Mouse (Mus musculus): ENCODE data around the gene Gpr156. TPM values are rescaled to one million over a fixed set of nuclear protein-coding genes. Genes with fewer than 3 reads are reported as not detected.
"Not testable (repeated sequence)": the region's sequence is repeated elsewhere in the genome, so short reads cannot be mapped to it uniquely, and the experiment has no call there.

Gpr156 gene
- polyA plus RNA-seq, 1 experiment from 2014 or later = not detected

DNA sequence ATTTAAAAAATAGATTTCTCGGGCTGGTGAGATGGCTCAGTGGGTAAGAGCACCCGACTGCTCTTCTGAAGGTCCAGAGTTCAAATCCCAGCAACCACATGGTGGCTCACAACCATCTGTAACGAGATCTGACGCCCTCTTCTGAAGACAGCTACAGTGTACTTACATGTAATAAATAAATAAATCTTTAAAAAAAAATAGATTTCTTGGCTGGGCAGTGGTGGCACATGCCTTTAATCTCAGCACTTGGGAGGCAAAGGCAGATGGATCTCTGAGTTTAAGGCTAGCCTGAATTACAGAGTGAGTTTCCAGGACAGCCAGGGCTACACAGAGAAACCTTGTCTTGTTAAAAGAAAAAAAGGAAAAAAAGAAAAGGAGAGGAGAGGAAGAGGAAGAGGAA is 46.4 kb downstream of the Gpr156 start:
- not testable (repeated sequence) for H3K27ac ChIP-seq; H3K36me3 ChIP-seq (ENCODE audit: inconsistent target); H3K4me3 ChIP-seq (ENCODE audit: inconsistent target); H3K79me2 ChIP-seq (ENCODE audit: inconsistent target)
- WGBS (ENCODE audit: missing documents) = no CpG with 5 or more reads among the region's 4 CpGs

DNA sequence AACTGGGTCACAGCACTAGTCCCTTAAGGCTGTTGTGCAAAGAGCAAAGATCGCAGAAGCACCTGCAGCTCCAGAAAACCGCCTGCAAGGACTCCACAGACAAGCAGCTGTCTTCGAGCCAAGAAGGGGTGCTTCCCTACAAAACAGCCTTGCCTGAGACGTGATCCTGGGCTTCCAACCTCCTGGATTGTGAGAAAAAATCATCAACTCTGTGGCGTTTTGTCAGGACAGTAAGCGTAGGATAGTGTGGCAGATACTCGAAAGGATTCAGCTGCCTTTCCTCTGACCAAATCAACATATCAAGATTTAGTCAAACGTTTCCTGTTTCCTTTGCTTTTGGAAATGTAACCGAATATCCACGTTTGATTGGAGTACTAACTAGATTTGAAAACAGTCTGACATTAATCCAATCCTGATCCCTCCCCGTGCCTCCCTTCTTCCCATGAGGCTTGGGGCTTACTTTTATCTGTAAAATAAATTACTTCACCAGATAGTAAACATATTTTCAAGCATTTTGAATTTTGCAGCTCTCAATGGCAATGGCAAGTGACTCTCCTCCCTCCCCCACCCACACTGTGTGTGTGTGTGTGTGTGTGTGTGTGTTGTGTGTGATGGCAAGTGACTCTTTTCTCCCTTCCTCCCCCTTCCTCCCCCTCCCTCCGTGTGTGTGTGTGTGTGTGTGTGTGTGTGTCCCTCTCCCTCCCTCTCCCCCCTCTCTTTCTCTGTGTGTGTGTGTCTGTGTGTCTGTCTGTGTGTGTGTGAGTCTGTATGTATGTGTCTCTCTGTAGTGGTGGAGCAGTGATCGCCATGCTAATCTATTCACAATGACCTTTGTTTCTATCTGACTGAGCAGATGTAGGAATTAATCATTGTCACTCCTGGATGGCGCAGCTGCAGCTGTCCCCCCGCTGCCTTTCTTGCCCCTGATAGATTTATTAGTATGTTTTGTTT is 47.3 kb downstream of the Gpr156 start:
- H3K4me3 ChIP-seq (ENCODE audit: inconsistent target) = no peak overlapping the region
- WGBS (ENCODE audit: missing documents) = 16% methylated on average over 14 of the region's 15 CpGs
- no peaks in the 10 kb centered on the region for H3K36me3 ChIP-seq (ENCODE audit: inconsistent target)
- H3K27ac ChIP-seq = no peak overlapping the region
- no peaks in the 10 kb centered on the region for H3K79me2 ChIP-seq (ENCODE audit: inconsistent target)

DNA sequence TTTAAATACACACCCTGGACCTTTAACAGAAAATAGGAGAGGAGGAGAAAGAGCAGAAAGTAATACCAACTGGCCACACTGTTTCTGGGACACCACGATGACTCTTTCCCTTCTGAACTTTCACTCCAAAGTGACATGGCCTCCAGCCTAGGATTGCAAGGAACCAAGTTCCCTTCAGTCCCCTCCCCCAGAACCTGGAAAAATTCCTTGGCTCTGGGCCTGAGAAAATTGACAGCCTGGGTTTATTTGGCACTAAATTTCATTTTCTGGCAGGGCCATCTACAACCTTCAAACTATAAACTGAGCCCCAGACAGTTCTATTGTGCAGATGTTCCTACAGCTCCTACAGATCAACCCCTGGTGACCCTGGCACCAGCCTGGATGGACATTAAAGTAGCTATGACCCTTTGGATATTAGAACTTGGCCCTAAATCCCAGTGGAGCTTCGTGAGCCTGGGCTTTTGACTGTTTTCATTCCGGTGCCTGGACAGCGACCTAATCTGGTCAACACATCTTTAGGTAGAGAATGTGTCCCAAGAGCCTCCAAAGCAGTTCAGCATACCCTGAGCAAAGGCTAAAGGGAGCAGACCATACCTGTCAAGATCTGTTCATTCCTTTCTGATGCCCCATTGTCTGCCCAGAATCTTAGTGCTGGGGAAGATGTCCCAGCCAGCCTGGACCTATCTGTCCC is 48.2 kb downstream of the Gpr156 start:
- no peaks in the 10 kb centered on the region for H3K36me3 ChIP-seq (ENCODE audit: inconsistent target)
- no peak overlapping the region for H3K4me3 ChIP-seq (ENCODE audit: inconsistent target)
- no peaks in the 10 kb centered on the region for H3K79me2 ChIP-seq (ENCODE audit: inconsistent target)
- H3K27ac ChIP-seq = no peak overlapping the region
- 79% methylated on average over 4 of the region's 4 CpGs for WGBS (ENCODE audit: missing documents)

DNA sequence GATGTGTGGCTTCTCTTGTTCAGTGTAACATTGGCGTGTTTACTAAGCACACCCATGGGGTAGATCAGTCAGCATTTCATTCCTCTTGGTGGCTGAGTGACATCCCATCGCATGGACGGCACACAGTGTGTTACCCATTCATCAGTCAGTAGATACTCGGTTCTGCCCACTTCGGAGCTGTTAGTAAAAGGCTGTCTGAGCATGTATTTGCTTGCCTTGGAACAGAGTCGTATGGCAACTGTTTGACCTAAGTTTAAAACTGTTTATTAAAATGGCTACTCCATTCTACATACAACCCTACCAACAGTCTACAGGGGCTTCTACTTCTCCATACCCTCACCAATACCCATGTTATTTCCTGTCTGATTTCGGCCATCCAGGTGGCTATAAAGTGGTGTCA is 50.6 kb downstream of the Gpr156 start:
- Histone ChIP-seq H3K79me2 (ENCODE audit: inconsistent target) (no peaks in the 10 kb centered on the region), H3K36me3 (ENCODE audit: inconsistent target) (no peaks in the 10 kb centered on the region), H3K27ac (no peak overlapping the region), H3K4me3 (ENCODE audit: inconsistent target) (no peak overlapping the region)
- WGBS (ENCODE audit: missing documents) = 95% methylated on average over 7 of the region's 7 CpGs

DNA sequence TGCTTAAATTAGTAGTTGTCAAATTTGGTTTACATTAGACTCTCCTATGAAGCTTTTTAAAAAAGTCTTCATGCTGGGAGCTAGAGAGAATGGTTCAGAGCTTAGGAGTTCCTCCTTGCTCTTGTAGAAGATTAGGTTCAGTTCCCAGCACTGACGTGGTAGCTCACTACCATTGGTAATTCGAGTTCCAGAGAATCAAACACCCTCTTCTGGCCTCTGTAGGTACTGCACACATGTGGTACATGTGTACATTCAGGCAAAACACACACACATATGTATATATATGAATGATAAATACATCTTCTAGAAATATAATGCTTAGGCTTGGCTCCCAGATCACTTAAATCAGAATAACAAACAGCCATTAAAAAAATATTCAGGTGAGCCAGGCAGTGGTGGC is 51.1 kb downstream of the Gpr156 start:
- H3K79me2 ChIP-seq (ENCODE audit: inconsistent target) = no peaks in the 10 kb centered on the region
- H3K4me3 ChIP-seq (ENCODE audit: inconsistent target) = no peak overlapping the region
- H3K27ac ChIP-seq = no peak overlapping the region
- WGBS (ENCODE audit: missing documents) = 70% methylated on average over 2 of the region's 2 CpGs
- H3K36me3 ChIP-seq (ENCODE audit: inconsistent target) = no peaks in the 10 kb centered on the region

DNA sequence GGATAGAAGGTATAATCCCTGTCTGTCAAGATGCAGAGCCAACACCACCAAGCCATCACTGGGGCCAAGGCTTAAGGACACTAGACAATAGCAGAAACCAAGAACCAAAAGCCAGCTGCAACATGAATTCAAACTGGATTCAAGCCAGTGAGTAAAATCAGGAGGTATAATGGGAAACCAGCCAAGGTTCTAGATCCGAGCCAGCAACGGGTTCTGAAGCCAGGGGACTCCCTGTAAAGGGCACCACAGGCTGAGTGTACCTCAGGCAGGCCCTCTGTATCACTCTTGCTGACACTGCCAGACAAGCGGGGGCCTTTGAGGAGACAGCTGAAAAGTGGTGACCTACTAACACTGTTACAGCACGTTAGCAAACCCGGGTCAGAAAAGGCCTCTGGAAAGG is 55.2 kb downstream of the Gpr156 start:
- H3K4me3 ChIP-seq (ENCODE audit: inconsistent target) = no peak overlapping the region
- H3K79me2 ChIP-seq (ENCODE audit: inconsistent target) = no peaks in the 10 kb centered on the region
- H3K27ac ChIP-seq = no peak overlapping the region
- 95% methylated on average over 5 of the region's 5 CpGs for WGBS (ENCODE audit: missing documents)
- H3K36me3 ChIP-seq (ENCODE audit: inconsistent target) = no peaks in the 10 kb centered on the region

DNA sequence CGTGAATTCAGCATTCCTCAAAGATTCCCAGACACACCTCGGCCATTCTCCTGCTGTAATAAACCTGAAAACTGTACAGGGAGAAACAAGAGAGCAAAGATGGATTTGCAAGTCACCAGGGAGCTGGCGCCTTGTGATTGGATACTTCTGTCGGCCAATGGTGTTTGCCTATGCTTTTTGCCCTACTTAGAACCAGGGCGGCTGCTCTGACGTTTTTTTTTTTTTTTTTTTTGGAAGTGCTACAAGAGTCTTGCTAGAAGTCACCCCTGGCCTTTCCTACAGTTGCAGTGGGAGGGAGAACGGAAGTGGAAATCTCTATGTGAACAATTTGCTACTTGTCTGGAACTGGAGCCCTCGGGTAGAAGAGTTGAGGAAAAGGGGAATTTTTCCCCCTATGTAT is 56.1 kb downstream of the Gpr156 start:
- no peak overlapping the region for H3K4me3 ChIP-seq (ENCODE audit: inconsistent target)
- 72% methylated on average over 8 of the region's 8 CpGs for whole genome bisulfite sequencing (ENCODE audit: missing documents)
- no peaks in the 10 kb centered on the region for H3K36me3 ChIP-seq (ENCODE audit: inconsistent target)
- H3K79me2 ChIP-seq (ENCODE audit: inconsistent target) = no peaks in the 10 kb centered on the region
- no peak overlapping the region for H3K27ac ChIP-seq

DNA sequence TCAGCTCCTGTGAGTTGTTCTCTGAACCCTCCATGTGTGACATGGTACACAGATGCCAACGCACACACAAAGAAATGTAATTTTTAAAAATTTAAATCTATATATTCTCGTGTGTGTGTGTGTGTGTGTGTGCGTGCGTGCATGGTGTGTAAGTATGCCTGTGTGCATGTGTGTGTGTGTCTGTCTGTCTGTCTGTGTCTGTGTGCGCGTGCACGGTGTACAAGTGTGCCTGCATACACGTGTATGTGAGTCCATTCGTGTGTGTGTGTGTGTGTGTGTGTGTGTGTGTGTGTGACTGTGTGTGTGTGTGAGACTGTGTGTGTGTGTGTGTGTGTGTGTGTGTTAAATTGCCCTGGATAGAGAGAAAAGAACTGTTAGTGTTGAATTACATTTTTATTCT is 56.9 kb downstream of the Gpr156 start:
- H3K27ac ChIP-seq; H3K36me3 ChIP-seq (ENCODE audit: inconsistent target); H3K79me2 ChIP-seq (ENCODE audit: inconsistent target); H3K4me3 ChIP-seq (ENCODE audit: inconsistent target): not testable (repeated sequence)
- WGBS (ENCODE audit: missing documents) = 86% methylated on average over 9 of the region's 9 CpGs

DNA sequence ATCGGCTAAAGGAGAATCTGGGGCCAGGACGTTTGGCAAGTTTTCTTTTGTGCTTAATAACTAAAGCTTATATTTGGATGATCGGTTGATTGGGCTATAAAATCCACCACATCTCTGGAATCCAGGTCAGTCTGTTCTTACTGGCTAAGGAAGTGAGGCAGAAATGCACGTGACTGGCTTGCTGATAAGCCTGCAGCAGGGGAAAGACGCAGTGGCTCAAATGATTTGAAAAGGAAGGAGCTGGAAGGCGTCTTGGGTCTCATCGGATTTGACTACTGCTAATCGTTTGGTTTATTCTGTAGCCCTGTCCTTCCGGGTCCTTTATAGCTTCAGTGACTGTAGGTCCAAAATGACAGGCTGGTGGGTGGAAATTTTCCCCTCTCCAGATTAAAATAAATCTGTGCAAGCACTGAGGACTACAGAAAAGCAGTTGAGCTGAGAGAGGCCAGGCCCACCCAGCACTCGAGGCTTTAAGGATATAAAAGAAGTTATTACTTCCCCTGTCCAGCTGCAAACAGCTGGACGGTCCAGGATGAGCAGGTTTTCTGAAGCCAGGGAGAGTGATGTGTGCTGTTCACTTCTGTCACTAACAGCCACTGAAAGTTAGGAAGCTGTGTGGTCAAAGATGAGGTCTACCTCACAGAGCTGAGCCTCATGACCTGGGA is 57.7 kb downstream of the Gpr156 start:
- Histone ChIP-seq H3K36me3 (ENCODE audit: inconsistent target) (no peaks in the 10 kb centered on the region), H3K79me2 (ENCODE audit: inconsistent target) (no peaks in the 10 kb centered on the region), H3K4me3 (ENCODE audit: inconsistent target) (no peak overlapping the region), H3K27ac (no peak overlapping the region)
- WGBS (ENCODE audit: missing documents) = 65% methylated on average over 11 of the region's 11 CpGs

DNA sequence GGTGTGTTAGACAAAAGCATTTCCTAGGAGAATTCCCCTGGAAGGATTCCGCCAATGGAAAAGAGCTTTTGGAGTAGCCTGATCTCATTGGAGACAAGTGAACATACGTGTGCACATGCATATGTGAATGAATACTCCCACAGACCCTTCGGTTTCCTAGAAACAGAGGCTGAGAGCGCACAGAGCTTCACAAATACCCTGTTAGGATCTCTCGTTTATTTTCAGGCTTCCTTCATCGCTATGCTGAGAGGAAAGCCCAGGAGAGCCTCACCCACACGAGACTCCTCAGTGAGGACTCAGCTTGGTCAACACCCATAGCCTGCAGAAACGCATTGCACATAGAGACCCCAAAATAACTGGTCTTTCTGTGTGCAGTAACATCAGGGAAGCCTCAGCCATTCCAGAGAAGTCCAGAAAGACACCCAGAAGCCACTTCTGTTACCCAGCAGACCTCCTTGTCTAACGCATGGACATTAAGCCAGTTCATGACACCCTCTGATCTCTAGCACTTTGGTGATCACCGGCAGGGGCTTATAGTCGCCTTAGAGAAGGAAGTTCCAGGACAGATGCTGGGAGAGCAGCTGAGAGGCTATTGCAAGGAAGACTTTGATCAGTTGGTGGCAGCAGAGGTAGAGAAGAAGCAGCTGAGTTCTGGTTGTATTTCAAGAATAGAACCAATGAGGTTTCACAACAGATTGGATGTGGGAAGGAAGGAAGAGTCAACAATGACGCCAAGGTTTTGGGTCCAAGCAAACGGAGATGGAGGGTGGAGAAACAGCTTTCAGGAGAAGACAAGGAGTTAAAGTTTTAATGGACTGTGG is 58.4 kb downstream of the Gpr156 start:
- Histone ChIP-seq H3K36me3 (ENCODE audit: inconsistent target) (no peaks in the 10 kb centered on the region), H3K27ac (no peak overlapping the region), H3K79me2 (ENCODE audit: inconsistent target) (no peaks in the 10 kb centered on the region), H3K4me3 (ENCODE audit: inconsistent target) (no peak overlapping the region)
- 51% methylated on average over 13 of the region's 13 CpGs for WGBS (ENCODE audit: missing documents)

DNA sequence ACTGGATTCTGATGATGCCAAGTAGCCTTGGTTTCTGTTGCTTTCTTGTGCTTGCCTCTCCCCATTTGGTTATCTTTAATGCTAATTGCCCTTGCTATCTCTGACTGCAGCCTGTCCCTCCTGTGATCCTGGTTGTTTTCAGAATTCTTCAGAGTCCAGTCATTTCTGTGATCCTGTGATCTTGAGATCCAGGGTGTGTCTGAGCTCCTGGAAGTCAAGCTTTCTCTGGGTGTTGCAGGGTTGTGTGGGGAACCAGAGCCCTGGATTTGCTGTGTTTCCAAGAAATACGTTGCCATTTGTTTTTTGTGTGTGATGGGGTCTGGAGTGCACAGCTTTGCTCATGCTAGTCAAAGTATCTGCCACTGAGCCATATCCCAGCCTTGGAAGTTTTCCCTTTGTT is 65.6 kb downstream of the Gpr156 start:
- no peaks in the 10 kb centered on the region for H3K79me2 ChIP-seq (ENCODE audit: inconsistent target)
- no peaks in the 10 kb centered on the region for H3K36me3 ChIP-seq (ENCODE audit: inconsistent target)
- WGBS (ENCODE audit: missing documents) = 80% methylated on average over 1 of the region's 1 CpGs
- H3K27ac ChIP-seq = no peak overlapping the region
- H3K4me3 ChIP-seq (ENCODE audit: inconsistent target) = no peak overlapping the region

DNA sequence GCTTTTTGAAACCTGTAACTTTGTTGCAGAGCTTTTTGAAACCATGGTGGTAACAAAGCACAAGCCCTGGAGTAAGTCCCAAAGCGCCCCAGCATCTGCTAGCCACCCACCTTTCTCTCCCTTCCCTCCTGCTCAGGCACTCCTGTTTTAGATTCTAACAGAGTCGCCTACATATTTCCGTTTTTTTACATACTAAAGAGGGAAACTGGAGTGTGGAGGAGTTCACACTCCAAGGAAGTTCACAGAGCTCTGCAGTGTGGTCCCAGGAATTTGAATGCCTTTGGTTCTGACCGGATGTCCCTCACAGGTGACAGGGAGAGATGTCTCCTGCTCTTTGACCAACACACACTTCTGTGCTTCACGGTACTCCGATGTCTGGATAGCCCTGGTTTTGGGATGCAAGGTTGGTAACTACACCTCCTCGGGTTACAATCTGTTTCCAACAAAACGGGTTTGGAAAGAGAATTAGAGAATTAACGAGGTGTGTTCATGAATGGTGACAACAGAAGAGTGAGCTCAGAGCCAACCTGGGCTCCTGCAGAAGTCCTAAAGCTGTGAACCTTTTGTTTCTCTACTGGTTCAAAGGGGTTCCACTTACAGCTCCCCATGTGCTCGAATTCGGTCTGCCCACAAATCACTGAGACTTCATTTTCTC is 72.0 kb downstream of the Gpr156 start:
- Histone ChIP-seq H3K79me2 (ENCODE audit: inconsistent target) (no peaks in the 10 kb centered on the region), H3K27ac (no peak overlapping the region), H3K36me3 (ENCODE audit: inconsistent target) (no peaks in the 10 kb centered on the region), H3K4me3 (ENCODE audit: inconsistent target) (no peak overlapping the region)
- 74% methylated on average over 11 of the region's 11 CpGs for WGBS (ENCODE audit: missing documents)

DNA sequence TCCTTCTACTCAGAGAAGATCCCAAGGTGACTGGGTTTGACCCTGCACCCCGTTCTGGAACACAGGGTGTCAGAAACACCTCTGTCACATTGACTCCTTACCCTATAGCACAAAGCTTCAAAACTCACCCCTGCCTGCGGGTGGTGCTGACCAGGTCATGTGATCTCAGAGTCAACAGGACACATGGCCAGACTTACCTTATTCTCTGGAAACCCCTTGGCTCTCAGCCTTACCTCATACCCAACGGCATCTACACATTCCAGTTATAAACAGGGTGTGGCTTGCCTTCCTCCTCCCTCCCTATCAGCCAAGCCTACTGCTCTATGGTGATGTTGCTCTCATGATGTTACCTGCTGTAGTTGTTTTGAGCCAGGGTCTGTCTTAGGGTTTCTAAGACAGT is 73.5 kb downstream of the Gpr156 start:
- H3K79me2 ChIP-seq (ENCODE audit: inconsistent target) = no peaks in the 10 kb centered on the region
- no peak overlapping the region for H3K27ac ChIP-seq
- 78% methylated on average over 3 of the region's 3 CpGs for WGBS (ENCODE audit: missing documents)
- H3K36me3 ChIP-seq (ENCODE audit: inconsistent target) = no peaks in the 10 kb centered on the region
- H3K4me3 ChIP-seq (ENCODE audit: inconsistent target) = no peak overlapping the region
